Mouse (Mus musculus) fibroblast of lung, adult 2 months (primary cell): ENCODE results near the gene Pdxdc1.
"Not testable (repeated sequence)": the region's sequence is repeated elsewhere in the genome, so short reads cannot be mapped to it uniquely, and the experiment has no call there.

Source experiments
- DNase-seq: peaks from one replicate; pipeline ENCODE4 v3.0.0-alpha.2; 2011; ENCODE audit warnings: low read depth

Gene Pdxdc1

DNA sequence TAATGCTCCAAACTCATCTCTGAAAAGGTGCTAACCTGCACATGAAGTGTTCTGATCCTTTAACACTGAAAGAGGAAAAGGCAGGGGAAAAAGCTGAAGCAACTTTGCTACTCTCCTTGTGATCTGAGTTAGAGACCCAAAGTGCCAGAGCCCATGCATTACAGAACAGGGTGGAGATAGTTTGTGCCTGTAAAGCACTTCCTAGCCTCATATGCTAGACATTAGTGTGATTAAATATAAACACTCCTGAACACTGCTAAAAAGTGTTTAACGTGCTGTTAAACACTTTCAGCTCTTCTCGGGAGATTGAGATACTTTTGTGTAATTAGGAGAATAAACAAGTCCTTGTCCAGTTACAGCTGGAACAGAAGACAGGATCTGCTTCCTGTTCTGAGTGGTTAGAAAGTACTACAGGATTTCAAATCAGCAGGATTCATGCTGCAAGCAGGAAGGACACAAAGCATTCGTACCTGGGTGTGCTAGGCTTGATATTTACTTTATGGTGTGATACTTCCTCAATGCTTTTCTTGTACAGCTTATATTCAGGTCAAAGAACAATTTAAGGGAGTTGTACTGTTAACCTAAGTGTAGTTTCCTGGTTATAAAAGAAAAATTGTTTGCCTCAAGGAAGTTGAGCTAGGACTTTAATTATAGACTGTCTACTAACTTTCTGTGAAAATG lies 19.7 kb downstream of the Pdxdc1 start:
- no peak for DNase-seq

DNA sequence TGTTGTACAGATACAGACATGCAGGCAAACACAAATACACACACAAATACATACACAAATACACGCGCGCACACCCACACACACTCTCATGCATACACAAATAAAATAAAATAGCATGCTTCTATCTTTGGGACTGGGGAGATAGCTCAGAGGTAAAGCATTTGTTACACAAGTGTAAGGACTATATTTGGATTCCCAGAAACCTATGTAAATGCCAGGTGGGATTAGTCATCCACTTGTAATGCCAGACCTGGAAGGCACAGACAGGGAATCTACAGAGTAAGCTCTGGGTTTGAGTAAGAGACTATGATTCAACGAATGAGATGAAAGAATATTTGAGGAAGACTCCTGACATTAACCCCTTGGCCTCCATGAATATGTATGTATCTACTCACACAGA lies 27.4 kb downstream of the Pdxdc1 start:
- DNase-seq: no peak

DNA sequence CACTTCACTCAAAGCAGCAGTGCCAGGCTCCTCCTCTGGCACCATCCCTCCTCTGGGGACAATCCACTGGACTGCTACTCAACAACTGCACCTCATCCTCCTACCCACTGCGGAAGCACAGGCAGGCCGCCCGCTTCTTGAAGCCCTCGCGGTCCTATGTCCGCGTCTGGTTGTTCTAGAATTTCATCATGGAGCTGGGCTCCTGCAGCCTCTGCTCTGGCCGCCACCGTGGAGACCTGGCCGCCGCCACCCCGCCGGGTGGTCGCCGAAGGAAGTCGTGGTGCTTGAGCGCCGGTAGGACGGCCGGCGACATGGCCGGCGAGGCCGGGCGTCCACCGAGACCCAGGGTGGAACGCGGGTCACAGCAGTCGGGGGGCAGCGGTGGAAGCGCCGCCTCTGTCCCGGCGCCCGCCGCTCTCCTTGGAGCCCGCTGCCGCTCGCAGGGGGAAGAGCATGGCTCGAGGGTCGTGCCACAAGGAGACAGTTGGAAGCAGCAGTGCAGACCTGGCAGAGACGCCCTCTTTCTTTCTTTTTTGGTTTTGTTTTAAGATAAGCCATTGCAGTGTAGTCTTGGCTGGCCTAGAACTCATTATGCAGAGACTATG lies 34.9 kb downstream of the Pdxdc1 start:
- no peak for DNase-seq

DNA sequence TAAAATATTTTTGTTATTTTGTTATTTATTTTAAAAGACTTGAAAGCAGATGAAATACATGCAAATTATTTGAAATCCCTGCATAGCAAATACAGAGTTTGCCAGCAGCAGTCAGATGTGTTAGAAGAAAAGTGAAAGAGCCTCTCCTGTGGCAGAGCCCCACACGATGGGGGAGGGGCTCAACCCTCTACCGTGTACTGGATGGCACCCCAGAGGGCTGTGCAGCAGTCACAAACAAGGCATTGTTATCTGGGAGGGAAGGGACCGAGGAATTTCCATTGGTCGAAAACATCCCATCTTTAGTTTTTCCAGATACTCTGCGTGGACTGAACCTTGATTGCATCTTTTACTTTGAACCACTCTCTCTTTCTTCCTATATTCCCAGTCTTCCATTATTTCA lies 35.5 kb downstream of the Pdxdc1 start:
- not testable (repeated sequence) for DNase-seq

DNA sequence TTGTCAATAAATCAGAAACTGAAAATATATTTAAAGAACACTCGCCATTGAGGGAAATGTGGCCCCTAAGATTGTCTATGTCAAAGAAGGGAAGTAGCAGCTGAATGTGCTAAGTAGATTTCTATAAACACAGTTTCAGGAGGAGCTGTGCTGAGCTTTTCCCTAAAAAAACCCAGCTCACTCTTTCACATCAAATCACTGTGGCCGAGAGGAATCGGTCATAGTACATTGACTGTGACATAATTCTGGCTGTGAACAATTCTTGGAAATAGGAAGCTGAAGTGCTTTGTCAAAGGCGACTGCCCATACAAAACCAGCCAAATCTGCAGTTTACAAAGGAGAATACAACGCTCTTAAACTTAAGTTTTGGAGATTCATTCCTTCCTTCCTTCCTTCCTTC lies 36.3 kb downstream of the Pdxdc1 start:
- no peak for DNase-seq

DNA sequence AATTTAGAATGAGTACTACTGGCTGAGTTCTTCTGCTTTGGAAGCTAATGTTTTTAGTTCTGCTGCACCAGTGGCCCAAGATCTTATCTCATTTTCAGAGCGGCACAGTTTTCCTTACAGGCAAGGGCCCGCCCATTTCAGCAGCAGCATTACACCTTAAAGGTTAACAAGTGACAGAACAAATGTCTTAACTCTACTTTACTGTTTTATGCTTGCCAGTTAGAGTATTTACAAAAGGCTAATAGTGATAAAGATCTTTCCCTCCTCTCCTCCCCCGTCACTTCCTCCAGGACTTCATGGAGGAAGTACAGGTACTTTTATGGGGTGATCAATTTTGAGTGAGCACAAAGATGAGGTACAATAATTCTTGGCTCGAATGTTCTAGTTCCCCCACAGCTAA lies 36.9 kb downstream of the Pdxdc1 start:
- DNase-seq: no peak

DNA sequence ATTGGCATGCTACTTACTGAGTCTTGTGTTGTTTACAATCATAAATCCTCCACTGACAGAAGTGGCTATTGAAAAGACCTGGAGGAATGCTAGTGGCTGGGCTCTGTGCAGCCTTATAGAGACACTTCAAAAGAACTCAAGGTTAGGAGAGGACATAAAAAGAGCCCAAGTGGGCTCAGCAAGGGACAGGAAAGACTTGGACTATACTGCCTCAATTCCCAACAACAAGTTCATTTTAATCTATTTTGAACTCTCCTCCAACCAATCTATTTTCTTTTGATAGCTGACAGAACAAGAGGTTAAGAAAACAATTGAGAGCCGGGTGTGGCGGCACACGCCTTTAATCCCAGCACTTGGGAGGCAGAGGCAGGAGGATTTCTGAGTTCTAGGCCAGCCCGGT lies 49.0 kb downstream of the Pdxdc1 start:
- no peak for DNase-seq

DNA sequence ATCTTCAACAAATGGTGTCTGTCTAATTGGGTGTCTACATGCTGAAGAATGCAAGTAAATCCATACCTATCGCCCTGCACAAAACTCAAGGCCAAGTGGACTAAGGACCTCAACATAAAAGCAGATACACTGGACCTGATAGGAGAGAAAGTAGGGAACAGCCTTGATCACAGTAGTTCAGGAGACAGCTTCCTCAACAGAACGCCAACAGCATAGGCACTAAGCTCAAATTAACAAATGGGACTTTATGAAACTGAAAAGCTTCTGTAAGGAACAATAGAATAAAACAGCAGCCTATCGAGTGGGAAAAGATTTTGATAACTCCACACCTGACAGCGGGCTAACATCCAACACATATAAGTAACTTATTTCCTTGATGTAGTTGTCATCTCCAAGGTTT lies 51.5 kb downstream of the Pdxdc1 start:
- DNase-seq: no peak

DNA sequence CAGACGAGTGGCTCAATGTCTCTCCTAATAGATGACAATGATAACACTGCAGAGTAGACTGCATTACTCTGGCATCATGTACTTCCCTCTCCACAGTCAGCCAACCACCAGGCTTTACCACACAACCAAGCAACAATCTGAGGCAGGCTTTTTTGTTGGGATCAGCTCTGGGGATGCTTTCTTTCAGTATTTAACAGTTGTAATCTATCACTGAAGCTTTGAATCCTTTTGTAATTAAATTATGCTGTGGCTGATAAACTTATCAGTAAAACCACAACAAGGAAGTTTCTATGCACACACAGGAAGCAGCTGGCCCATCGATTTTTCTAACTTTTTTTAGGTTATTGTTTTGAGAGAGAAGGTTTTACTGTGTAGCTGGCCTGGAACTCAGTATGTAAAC lies 54.6 kb downstream of the Pdxdc1 start:
- no peak for DNase-seq

DNA sequence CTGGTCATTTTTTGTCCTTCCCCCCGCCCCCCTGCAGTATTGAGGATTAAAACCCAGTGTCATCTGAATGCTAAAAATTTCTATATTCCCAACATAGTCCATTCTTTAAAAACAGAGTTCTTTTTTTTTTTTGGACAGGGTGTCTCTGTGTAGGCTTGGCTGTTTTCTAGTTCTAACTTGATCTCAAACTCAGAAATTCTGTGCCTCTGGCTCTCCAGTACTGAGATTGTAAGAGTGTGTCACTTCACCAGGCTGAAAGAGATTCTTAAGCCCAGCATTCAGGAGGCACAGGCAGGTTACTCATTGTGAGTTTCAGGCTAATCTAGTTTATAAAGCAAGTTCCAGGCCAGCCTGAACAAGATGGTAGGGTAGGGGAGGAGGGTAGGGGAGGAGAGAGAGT lies 56.3 kb downstream of the Pdxdc1 start:
- no peak for DNase-seq

DNA sequence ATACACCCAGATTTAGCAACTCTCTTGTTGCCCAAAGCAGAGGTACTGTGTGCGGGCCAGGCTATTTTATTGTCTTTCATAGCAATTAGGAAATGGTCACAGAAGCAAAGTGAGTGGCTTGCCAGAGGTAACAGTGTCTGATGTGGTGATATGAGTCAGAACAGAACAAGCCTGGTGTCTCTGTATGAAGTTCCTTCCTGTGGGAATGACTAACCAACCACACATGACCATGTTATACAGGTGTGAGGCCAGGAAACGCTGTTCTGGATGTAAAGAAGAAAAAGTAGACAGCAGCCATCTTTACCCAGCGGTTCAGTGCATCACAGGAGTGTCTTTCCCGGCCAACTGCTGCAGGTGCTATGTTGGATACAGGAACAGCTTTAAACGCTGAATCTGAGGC lies 57.9 kb downstream of the Pdxdc1 start:
- DNase-seq: no peak

DNA sequence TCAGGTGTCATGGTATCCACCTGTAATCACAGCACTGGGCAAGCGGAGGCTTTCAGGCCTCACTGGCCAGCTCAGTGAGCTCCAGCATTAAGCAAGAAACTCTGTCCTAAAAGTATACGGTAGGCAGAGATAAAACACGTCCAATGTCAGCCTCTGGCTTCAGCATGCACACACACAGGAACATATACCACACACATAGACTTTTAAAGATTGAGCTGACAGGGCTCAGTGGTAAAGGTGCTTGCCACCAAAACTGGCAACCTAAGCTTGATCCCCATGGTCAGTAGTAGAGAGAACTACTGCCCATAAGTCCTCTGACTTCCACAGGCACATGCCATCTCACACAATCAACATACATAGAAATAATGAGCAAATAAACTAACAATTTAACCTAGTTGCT lies 62.0 kb downstream of the Pdxdc1 start:
- DNase-seq: no peak

DNA sequence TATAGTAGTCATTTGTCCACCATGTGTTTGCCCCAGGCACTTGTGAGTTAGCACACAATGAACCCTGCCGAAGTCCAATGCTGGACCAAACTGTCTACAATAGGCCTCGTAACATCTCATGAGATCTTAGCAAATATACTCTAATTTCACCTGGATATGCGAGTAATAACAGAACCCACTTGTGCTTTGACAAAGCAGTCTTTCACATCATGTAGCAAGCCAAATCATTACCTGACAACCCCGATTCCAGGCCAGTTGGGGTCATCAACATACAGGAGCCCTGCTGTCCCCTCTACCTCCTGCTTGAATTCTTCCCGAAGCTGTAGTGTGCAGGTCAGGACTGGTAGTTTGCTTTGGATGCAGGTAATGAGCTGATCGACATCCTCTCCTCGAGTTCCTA lies 62.9 kb downstream of the Pdxdc1 start:
- no peak for DNase-seq

DNA sequence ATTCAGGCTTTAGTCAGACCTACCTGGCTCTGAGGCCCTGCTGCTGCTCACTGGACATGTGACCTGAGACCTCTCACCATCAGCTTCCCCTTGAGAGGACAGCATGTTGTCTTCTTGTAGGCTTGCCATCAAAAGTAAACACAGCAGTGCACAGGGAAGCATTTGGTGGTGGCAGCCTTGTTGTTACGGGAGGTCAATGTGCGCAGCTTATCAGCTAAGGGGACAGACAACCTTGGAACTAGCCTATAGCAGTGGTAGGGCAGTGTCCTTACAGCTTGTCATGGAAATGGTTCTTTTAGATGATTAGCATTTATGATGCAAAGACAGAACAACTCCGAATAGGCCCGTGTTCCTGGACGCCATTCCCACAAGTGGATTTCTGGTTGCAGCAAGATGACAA lies 68.5 kb downstream of the Pdxdc1 start:
- DNase-seq: no peak

DNA sequence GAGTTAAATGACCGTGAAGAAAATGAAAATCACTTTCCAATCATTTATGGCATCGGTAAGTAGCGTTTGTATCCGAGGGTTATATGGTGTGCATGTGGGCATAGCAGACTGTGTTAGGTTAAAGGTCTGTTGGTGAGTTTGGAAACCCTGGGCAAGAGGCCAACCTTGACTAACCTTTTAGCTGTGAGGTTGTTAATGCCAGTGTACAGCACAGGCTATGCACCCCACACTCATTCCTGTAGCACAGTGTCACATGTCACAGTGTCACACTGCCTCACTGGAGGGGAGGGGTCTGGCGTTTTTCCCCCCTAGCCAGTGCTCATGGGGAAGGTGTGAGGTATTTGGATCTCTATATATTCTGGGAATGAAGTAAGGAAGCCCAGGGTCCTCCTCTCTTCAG lies 71.3 kb downstream of the Pdxdc1 start:
- DNase-seq: no peak

DNA sequence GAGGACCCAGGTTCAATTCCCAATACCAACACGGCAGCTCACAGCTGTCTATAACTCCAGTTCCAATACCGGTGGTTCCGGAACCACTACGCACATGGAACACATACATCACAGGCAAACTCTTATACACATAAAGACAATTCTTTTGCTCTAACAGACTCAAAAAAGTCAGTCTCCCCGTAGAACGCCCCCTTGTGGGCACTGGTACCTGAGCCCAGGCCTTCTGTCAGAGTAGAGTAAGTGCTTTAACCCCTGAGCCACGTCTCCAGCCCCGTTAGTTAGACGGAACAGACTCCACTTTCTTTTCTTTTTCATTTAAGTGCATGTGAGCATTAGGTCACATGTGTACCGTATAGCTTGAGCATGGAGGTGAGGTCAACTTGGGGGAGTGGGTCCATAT lies 72.5 kb downstream of the Pdxdc1 start:
- DNase-seq: no peak

DNA sequence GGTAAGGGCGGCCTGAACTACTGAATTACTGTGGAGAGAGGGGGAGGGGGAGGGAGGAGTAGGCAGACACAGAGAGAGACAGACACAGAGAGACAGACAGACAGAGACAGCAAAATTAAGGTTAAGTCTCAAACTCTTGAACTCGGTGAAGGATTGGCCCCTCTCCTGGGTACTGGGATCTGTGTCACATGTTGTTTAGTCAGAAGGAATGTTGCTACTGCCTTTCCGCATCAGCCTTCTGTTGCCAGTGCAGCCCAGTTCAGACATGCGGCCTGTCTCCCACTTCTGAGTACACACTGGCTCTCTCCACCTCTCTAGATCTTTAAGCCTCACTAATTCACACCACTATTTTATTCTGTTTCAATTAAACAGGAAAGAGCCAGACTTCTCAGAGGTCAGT lies 76.4 kb downstream of the Pdxdc1 start:
- peak; percentile 40 for DNase-seq

DNA sequence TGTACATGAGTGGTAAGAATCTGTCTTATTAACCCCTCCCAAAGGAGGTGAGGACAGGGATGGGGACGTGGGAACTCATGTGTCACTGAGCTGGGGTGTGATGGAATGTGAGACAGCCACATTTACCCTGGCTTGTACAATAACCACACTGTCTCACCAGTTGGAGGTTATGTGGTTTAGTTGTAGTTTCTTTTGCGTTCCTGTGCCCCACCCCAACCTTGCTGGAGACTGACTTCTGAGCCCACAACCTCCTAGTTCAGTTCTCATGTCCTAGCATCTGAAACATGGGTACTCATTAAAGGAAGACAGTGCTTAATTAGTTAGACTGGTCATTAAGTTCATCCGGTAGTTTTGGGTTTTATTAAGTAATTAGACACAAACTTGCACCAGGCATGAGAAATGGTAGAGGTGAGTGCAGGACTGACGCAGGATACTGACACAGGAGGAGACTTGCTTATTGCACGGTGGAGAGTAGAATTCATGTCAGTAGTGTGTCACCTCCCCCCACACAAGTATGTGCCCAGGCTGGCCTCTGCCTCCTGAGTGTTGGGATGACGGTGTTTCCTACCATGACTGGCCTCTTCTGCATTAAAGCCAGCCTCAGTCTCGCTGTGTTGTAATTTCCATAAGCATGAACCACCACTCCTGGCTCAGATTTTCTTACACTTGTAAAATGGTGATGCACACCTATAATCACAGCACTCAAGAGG lies 77.0 kb downstream of the Pdxdc1 start:
- peak; percentile 39 for DNase-seq

DNA sequence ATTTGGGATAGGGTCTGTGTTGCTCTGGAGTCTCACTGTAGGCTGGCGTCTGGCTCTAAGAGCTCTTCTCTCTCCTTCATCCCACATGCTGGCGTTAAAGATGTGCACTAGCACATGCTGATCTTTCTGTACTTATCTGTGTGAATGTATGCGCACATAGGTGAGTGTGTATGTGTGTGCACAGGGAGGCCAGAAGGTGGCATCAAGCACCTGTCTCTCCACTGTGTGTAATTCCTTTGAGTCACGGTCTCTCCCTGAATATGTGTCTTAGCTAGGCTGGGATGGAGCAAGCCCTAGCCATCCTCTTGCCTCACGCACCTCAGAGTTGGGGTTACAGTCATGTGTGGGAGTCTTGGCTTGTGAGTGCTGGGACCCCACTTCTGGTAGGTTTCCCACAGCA lies 82.2 kb downstream of the Pdxdc1 start:
- DNase-seq: no peak

DNA sequence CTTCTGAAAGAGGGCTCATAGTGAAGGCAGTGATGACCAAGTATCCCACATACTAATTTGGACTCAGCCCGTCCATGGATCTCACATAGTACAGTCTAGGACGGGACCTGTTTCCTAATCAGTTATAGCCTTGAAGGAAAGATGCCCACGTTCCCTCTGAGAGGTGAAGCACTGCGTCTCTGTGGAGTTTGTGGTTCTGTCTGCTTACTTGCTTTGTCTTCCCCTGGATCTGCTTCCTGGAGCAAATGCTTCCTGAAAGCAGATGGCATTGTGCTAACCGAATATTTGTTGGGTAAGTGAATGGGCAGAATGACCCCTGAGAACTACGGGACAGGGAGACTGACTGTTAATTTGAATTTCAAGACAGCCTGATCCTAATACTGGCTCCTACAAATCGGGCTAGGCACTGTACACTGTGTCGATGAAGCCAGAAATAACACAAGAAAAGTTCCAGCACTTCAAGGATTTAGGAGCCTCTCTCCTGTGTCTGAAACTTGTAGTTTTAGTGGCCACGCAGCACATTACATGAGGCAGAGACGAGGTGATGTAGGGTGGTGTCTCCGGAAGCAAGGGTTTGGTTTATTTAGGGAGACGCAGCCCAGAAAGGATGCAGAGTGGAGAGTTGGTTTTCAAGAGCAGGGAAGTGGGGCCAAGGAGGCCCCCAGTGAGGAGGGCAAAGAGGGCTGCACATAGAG lies 83.0 kb downstream of the Pdxdc1 start:
- DNase-seq: peak; percentile 7

DNA sequence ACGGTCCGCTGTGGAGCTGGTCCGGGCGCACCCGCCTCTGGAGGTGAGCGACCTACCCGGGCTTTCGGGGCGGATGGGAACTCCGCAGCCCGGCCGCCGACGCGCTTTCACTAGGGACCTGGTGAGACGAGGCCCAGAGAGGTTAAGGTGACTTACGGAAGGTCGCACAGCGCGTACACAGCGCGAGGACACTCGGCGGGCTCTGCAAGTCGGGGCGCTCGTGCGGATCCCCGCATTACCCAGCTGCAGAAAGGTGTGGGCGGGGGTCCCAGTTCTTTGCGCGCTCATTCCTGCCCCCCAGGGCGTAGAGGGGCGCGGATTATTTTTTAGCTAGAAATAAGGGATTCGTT lies 83.6 kb downstream of the Pdxdc1 start:
- no peak for DNase-seq

DNA sequence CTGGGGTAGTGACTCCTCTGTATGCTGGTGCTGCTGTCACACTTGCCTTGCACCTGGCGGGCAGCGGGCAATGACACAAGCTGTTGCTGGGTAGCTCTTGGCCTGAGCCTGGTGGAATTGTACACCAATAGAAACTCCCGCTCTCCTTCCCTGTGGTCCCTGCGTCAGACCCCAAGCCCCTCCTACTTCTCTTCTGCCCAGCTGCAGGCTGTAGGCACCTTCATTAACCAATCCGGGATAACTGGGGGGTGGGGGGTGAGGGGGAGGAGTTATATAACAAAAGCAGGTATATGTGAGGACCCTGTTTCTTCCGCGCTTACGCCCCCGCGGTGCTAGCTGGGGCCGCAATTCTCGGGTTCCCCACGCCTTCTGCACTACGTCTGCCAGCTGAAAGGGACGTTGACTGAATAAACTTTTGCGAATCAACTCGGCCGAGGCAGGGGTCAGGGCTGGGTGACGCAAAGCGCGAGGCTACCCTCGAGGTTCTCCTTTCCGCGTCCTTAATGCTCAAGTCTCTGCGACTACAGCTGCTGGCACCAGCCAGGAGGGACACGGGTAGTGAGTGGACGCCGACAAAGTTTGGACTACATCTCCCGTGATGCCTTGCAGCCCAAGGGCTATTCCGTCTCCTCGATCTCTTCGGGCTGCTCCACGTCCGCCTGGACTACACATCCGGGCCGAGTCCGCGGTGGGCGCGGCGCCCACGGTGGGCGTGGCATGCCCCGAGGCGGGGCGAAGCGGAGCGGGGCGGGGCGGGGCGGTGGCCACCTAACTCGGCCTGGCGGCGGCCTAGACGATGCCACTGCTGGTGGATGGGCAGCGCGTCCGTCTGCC lies 84.2 kb downstream of the Pdxdc1 start, which contains the start of gene Ntan1:
Gene Ntan1, plus strand, starts transcription at position 286 of the 834 bp plus-strand sequence.
- DNase-seq: peak; percentile 91
